Mouse (Mus musculus) embryonic facial prominence, embryonic 13.5 days (tissue): ENCODE results near the gene Zfyve28. TPM values are rescaled to one million over a fixed set of nuclear protein-coding genes. Genes with fewer than 3 reads are reported as not detected.

Experiments
- ATAC-seq: fragments of 200-750 bp; cut with Nextera tagmentation; 2 replicates; pipeline ENCODE4 v1.8.0; 2017; ENCODE audit warnings: low read depth; ENCODE audit not compliant: insufficient number of reproducible peaks, insufficient read depth, low FRiP score, low TSS enrichment
- H3K27ac ChIP-seq: fragments of 300-500 bp; sonication (generic); 2 replicates; pipeline ENCODE4 v1.5.1; 2015; ENCODE audit warnings: moderate library complexity, mild to moderate bottlenecking, inconsistent platforms
- H3K27me3 ChIP-seq: fragments of 300-500 bp; sonication (generic); 2 replicates; pipeline ENCODE4 v1.6.1; 2015; ENCODE audit warnings: mild to moderate bottlenecking, inconsistent platforms
- H3K36me3 ChIP-seq: fragments of 300-500 bp; sonication (generic); 2 replicates; pipeline ENCODE4 v1.6.1; 2015; ENCODE audit warnings: mild to moderate bottlenecking, inconsistent platforms
- H3K4me1 ChIP-seq: fragments of 300-500 bp; sonication (generic); 2 replicates; pipeline ENCODE4 v1.6.1; 2015; ENCODE audit warnings: inconsistent platforms
- H3K4me2 ChIP-seq: fragments of 300-500 bp; sonication (generic); 2 replicates; pipeline ENCODE4 v1.6.1; 2015; ENCODE audit warnings: moderate library complexity, mild to moderate bottlenecking, inconsistent platforms
- H3K4me3 ChIP-seq: fragments of 300-500 bp; sonication (generic); 2 replicates; pipeline ENCODE4 v1.5.1; 2015; ENCODE audit warnings: mild to moderate bottlenecking, inconsistent platforms
- H3K9ac ChIP-seq: fragments of 300-500 bp; sonication (generic); 2 replicates; pipeline ENCODE4 v1.6.1; 2015; ENCODE audit warnings: mild to moderate bottlenecking, inconsistent platforms
- H3K9me3 ChIP-seq: fragments of 300-500 bp; sonication (generic); 2 replicates; pipeline ENCODE4 v1.6.1; 2016; ENCODE audit warnings: inconsistent platforms
- WGBS: fragments of 180-500 bp; shearing (Covaris S2); methylation state at CpG from one replicate; pipeline ENCODE4 v1.1.7; 2015; ENCODE audit warnings: mixed read lengths; 5-methylcytosine and 5-hydroxymethylcytosine counted together
- polyA plus RNA-seq: library from polyadenylated mRNA; unstranded; fragments of >200 nt; fragmentation: Nextera tagmentation; extraction: Ambion mirVana; gene quantifications from 2 replicates; pipeline ENCODE4 v1.2.1, GENCODE M21; 2015

The Zfyve28 gene
- polyA plus RNA-seq, 1 experiment from 2014 or later: 1.8 TPM

GRCm38 (mm10) chr5:34225516-34225915 is 62.7 kb downstream of the Zfyve28 start:
- Histone ChIP-seq H3K4me2 (no peak overlapping the region), H3K36me3 (no peaks in the 10 kb centered on the region), H3K27ac (no peak overlapping the region), H3K9ac (no peak overlapping the region), H3K4me3 (no peak overlapping the region), H3K27me3 (no peaks in the 10 kb centered on the region), H3K4me1 (no peaks in the 10 kb centered on the region), H3K9me3 (no peaks in the 10 kb centered on the region)
- WGBS: 88% methylated on average over 2 of the region's 2 CpGs
- no peak for ATAC-seq

DNA sequence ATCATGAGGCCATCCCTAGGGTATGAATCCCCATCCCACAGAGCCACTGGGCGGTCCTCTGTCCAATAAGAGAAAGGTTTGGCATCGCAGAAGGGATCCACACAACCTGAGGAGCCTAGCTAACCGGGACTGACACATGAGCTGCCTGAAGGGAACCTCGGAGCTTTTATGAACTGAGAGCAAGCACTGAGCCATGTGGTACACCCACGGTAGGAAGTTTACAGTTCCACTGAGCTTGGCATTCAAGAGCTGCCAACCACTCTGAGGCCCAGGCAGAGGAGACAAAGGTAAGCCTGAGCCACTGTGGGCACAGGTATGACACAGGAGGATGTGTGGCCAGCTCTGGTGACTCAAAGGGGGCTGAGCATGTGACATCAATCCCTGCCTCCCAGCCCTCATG is 63.7 kb downstream of the Zfyve28 start:
- Histone ChIP-seq H3K27ac (no peak overlapping the region), H3K4me3 (no peak overlapping the region), H3K9me3 (no peaks in the 10 kb centered on the region), H3K4me2 (no peak overlapping the region), H3K36me3 (no peaks in the 10 kb centered on the region), H3K9ac (no peak overlapping the region), H3K4me1 (no peaks in the 10 kb centered on the region), H3K27me3 (no peaks in the 10 kb centered on the region)
- no peak for ATAC-seq
- WGBS: 81% methylated on average over 5 of the region's 5 CpGs

DNA sequence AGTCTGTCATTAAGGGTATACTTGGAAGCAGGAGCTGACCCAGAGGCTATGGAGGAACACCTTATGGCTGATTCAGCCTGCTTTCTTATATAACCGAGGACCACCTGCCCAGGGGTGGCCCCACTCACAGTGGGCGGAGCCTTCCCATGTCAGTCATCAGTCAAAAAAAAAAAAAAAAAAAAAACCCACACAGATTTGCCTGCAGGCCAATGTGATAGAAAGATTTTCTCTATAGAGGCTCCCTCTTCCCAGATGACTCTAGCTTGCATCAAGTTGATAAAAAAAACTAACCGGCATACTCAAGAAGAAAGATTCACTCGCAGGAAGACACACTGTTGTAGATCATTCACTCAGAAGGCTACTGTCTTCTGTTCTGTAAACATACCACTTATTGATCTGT is 68.2 kb downstream of the Zfyve28 start:
- no peak overlapping the region for H3K4me2 ChIP-seq
- H3K36me3 ChIP-seq: no peaks in the 10 kb centered on the region
- H3K4me1 ChIP-seq: no peaks in the 10 kb centered on the region
- ATAC-seq: no peak
- WGBS: 77% methylated on average over 4 of the region's 4 CpGs
- H3K4me3 ChIP-seq: no peak overlapping the region
- H3K27me3 ChIP-seq: no peaks in the 10 kb centered on the region
- no peak overlapping the region for H3K9ac ChIP-seq
- H3K9me3 ChIP-seq: no peaks in the 10 kb centered on the region
- H3K27ac ChIP-seq: no peak overlapping the region

- Histone ChIP-seq H3K4me3 (no peak overlapping the region), H3K27me3 (no peaks in the 10 kb centered on the region), H3K4me1 (peaks cover 1% of the 10 kb centered on the region; the same call in 1 of the 2 replicates), H3K9me3 (no peaks in the 10 kb centered on the region), H3K36me3 (no peaks in the 10 kb centered on the region), H3K27ac (no peak overlapping the region), H3K9ac (no peak overlapping the region), H3K4me2 (no peak overlapping the region)
- ATAC-seq: no peak
- WGBS: 61% methylated on average over 5 of the region's 5 CpGs
Measured at GRCm38 (mm10) chr5:34218672-34219071, 69.6 kb downstream of the Zfyve28 start.

GRCm38 (mm10) chr5:34217756-34218155 is 70.5 kb downstream of the Zfyve28 start:
- no peak for ATAC-seq
- Histone ChIP-seq H3K9ac (no peak overlapping the region), H3K27me3 (no peaks in the 10 kb centered on the region), H3K4me1 (peaks cover 4% of the 10 kb centered on the region; the same call in 1 of the 2 replicates), H3K4me2 (no peak overlapping the region), H3K27ac (no peak overlapping the region), H3K4me3 (no peak overlapping the region), H3K9me3 (no peaks in the 10 kb centered on the region), H3K36me3 (no peaks in the 10 kb centered on the region)
- 58% methylated on average over 9 of the region's 9 CpGs for WGBS

DNA sequence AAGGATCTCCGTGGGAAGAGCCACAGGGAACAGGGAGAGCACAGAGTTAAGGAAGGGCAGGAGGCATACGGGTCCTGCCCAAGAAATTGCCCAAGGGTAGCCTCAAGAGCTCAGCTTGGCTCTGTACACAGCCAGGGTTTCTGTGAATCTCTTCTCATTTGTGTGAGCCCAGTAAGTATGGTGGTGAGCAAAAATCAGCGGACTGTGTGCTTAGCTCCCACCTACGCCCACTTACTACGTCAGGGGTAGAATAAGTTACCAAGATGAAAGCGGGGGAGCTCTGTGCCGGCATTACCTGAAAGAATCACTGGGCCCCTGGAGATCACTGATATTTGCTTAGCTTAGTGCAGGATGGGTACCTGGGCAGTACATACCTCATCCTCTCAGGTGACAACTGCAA is 72.2 kb downstream of the Zfyve28 start:
- Histone ChIP-seq H3K4me1 (peaks cover 4% of the 10 kb centered on the region; the same call in 1 of the 2 replicates), H3K4me2 (no peak overlapping the region), H3K36me3 (no peaks in the 10 kb centered on the region), H3K9me3 (no peaks in the 10 kb centered on the region), H3K27me3 (no peaks in the 10 kb centered on the region), H3K4me3 (no peak overlapping the region), H3K9ac (no peak overlapping the region), H3K27ac (no peak overlapping the region)
- no peak for ATAC-seq
- 81% methylated on average over 7 of the region's 7 CpGs for WGBS

GRCm38 (mm10) chr5:34213659-34214058 is 74.6 kb downstream of the Zfyve28 start:
- Histone ChIP-seq H3K9me3 (no peaks in the 10 kb centered on the region), H3K27me3 (no peaks in the 10 kb centered on the region), H3K27ac (no peak overlapping the region), H3K4me3 (no peak overlapping the region), H3K9ac (no peak overlapping the region), H3K4me2 (no peak overlapping the region), H3K4me1 (peaks cover 4% of the 10 kb centered on the region; the same call in 1 of the 2 replicates), H3K36me3 (no peaks in the 10 kb centered on the region)
- WGBS: 70% methylated on average over 8 of the region's 8 CpGs
- no peak for ATAC-seq

- H3K27ac ChIP-seq: no peak overlapping the region
- 0 out of 2 replicates have a peak, but pooled peaks have one; percentile 57 for ATAC-seq
- peaks cover 14% of the 10 kb centered on the region; the same call in 1 of the 2 replicates for H3K4me1 ChIP-seq
- H3K4me2 ChIP-seq: no peak overlapping the region
- H3K4me3 ChIP-seq: no peak overlapping the region
- H3K27me3 ChIP-seq: no peaks in the 10 kb centered on the region
- no peak overlapping the region for H3K9ac ChIP-seq
- no peaks in the 10 kb centered on the region for H3K9me3 ChIP-seq
- no peaks in the 10 kb centered on the region for H3K36me3 ChIP-seq
- WGBS: 0% methylated on average over 1 of the region's 1 CpGs
Measured at GRCm38 (mm10) chr5:34210279-34210678, 78.0 kb downstream of the Zfyve28 start.

DNA sequence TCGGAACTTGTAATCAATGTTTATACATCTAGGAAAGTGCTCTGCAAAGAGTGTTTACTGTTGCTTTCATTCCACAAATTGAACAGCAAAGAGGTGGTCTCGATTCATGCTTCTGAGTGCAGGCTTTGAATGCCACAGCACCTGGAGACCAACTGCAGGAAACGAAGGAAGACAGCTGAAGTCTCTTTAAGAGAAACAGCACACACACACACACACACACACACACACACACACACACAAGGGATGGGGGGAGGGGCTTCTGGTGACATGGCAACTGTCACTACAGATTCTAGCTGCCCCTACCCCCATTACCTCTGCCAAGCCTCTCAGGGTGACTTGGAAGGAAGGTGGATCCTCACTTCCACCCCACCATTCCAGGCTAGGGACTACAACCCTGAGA is 80.7 kb downstream of the Zfyve28 start:
- no peak for ATAC-seq
- 48% methylated on average over 3 of the region's 3 CpGs for WGBS

DNA sequence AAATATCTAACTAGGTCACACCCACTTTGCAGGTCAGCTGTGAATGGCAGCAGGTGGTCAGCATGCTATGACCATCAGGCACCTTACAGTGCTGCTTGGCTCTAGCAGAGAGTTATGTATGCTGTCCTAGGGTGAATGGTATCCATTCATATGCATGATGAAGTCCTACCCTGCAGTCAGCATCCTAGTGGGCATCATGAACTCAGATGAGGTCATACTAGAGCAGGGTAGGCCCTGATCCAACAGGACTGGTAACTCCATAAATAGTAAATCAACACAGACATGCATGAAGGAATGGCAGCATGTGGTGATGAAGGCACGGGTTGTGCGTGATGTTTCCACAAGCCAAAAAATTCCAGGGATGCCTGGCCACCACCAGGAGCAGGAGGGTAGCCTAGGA is 82.5 kb downstream of the Zfyve28 start:
- no peak for ATAC-seq
- H3K9ac ChIP-seq: no peak overlapping the region
- H3K4me2 ChIP-seq: no peak overlapping the region
- no peak overlapping the region for H3K27ac ChIP-seq
- H3K4me1 ChIP-seq: peaks cover 17% of the 10 kb centered on the region; the same call in 1 of the 2 replicates
- no peaks in the 10 kb centered on the region for H3K9me3 ChIP-seq
- 73% methylated on average over 2 of the region's 2 CpGs for WGBS
- no peaks in the 10 kb centered on the region for H3K36me3 ChIP-seq
- H3K27me3 ChIP-seq: no peaks in the 10 kb centered on the region
- H3K4me3 ChIP-seq: no peak overlapping the region

More for the DNA sequence above, 80.7 kb downstream of the Zfyve28 start:
- Histone ChIP-seq H3K4me2 (no peak overlapping the region), H3K4me1 (peaks cover 14% of the 10 kb centered on the region; the same call in 1 of the 2 replicates), H3K4me3 (no peak overlapping the region), H3K27me3 (no peaks in the 10 kb centered on the region), H3K36me3 (no peaks in the 10 kb centered on the region), H3K9ac (no peak overlapping the region), H3K27ac (no peak overlapping the region), H3K9me3 (no peaks in the 10 kb centered on the region)

DNA sequence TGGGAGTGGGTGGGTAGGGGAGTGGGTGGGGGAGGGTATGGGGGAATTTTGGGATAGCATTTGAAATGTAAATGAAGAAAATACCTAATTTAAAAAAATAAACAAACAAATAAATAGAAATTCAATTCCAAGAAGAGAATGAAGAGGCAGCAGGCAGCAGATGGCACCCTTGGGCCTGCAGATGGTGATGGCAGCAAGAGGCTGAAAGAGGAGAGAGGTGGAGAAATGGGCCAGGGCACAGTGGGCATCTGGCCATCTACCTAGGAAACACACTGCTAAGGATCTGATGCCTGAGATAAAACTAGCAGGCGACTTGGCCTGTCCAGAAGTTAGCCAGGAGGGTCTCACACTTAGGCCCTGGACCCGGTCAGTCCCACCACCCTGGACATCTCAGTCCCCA is 83.3 kb downstream of the Zfyve28 start:
- WGBS: 79% methylated on average over 2 of the region's 2 CpGs
- H3K9ac ChIP-seq: no peak overlapping the region
- no peaks in the 10 kb centered on the region for H3K27me3 ChIP-seq
- no peak overlapping the region for H3K4me3 ChIP-seq
- H3K27ac ChIP-seq: no peak overlapping the region
- peaks cover 17% of the 10 kb centered on the region; the same call in 1 of the 2 replicates for H3K4me1 ChIP-seq
- no peaks in the 10 kb centered on the region for H3K9me3 ChIP-seq
- no peaks in the 10 kb centered on the region for H3K36me3 ChIP-seq
- no peak for ATAC-seq
- no peak overlapping the region for H3K4me2 ChIP-seq

DNA sequence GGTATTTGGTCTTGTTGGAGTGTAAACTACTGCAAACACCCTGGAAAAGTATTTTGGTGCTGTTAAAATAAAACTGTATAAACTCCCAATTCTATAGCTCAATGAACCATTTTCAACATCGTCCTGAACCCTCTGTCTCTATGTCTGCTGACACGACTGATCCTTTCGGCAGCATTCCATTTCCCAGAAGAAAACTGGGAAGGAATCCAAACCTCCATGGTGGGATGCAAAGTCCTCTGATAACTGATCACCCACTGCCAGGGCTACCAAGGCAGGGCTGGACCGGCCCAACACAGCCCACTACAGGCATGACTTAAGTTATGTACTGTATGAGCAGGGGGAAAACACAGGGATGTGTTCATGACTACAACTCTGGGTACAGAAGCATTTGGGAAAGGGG is 86.2 kb downstream of the Zfyve28 start:
- no peak overlapping the region for H3K27ac ChIP-seq
- H3K9me3 ChIP-seq: no peaks in the 10 kb centered on the region
- no peak overlapping the region for H3K4me2 ChIP-seq
- H3K9ac ChIP-seq: no peak overlapping the region
- no peak for ATAC-seq
- H3K36me3 ChIP-seq: no peaks in the 10 kb centered on the region
- peaks cover 8% of the 10 kb centered on the region; the same call in 1 of the 2 replicates for H3K4me1 ChIP-seq
- H3K27me3 ChIP-seq: no peaks in the 10 kb centered on the region
- WGBS: 81% methylated on average over 4 of the region's 4 CpGs
- H3K4me3 ChIP-seq: no peak overlapping the region
